Mouse (Mus musculus) small intestine, adult 2 months (tissue): ENCODE measurements around the gene Cmtm8. TPM values are rescaled to one million over a fixed set of nuclear protein-coding genes. Genes with fewer than 3 reads are reported as not detected.

Experiments
- H3K27ac ChIP-seq: fragments of 200-500 bp; 2 replicates; pipeline ENCODE4 v1.5.1; 2012; ENCODE audit warnings: low read depth, low read length, control low read depth, inconsistent platforms; ENCODE audit not compliant: insufficient read depth
- H3K27me3 ChIP-seq: fragments of 200-500 bp; 2 replicates; pipeline ENCODE4 v1.6.1; 2012; ENCODE audit warnings: mild to moderate bottlenecking, moderate library complexity, low read length, inconsistent platforms; ENCODE audit not compliant: control insufficient read depth, insufficient read depth
- H3K36me3 ChIP-seq: fragments of 200-500 bp; 2 replicates; pipeline ENCODE4 v1.6.1; 2012; ENCODE audit warnings: mild to moderate bottlenecking, low read length, control low read depth, inconsistent platforms; ENCODE audit not compliant: control insufficient read depth, insufficient read depth
- H3K4me1 ChIP-seq: fragments of 200-500 bp; 2 replicates; pipeline ENCODE4 v1.6.1; 2012; ENCODE audit warnings: low read length, inconsistent platforms, mixed read lengths; ENCODE audit not compliant: control insufficient read depth, insufficient read depth, insufficient read length
- H3K4me3 ChIP-seq: fragments of 200-500 bp; 2 replicates; pipeline ENCODE4 v1.5.1; 2012; ENCODE audit warnings: low read depth, mild to moderate bottlenecking, control low read depth, inconsistent platforms, low read length, moderate library complexity
- CTCF ChIP-seq: fragments of 200-500 bp; IDR thresholded peaks from 2 replicates; pipeline ENCODE4 v1.5.1; 2012; ENCODE audit warnings: low read depth, mild to moderate bottlenecking, control low read depth, inconsistent platforms, low read length, moderate library complexity, mixed read lengths; ENCODE audit not compliant: insufficient replicate concordance, insufficient read length; ENCODE audit errors: extremely low read depth
- POLR2A ChIP-seq: fragments of 200-500 bp; IDR thresholded peaks from 2 replicates; pipeline ENCODE4 v1.6.1; 2012; ENCODE audit warnings: low read depth, mild to moderate bottlenecking, control low read depth, inconsistent platforms, low read length, moderate library complexity
- WGBS: fragments of 180-500 bp; shearing (Covaris S2); methylation state at CpG from one replicate; pipeline ENCODE4 v1.1.7; 2018; 5-methylcytosine and 5-hydroxymethylcytosine counted together
- polyA plus RNA-seq: library from polyadenylated mRNA; depleted of rRNA; stranded (reverse); fragments of >200 nt; gene quantifications from 2 replicates; pipeline ENCODE4 v1.2.3, GENCODE M21; 2012

Cmtm8 gene
- polyA plus RNA-seq, 1 experiment = 2.9 TPM

DNA sequence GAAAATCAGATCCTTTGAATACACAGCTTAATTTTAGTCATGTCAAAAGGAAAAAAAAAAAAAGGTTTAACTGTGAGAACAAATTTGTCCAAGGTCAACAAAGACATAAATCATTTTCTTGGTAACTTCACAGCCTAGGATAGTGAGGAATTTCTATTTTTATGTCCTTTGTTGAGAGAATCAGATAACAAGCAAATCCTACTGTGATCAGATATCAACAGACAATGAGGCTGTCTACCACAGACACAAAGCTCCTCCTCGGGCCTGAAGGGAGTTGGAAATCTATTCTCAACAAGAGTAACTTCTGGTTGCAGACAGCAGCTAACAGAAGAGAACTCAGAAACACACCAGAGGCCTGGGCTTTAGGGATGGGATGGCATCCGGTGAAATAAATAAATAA lies 38.0 kb upstream of the Cmtm8 start:
- Histone ChIP-seq H3K36me3 (no peaks in the 10 kb centered on the region), H3K4me3 (no peak overlapping the region), H3K4me1 (no peaks in the 10 kb centered on the region), H3K27ac (no peak overlapping the region), H3K27me3 (no peaks in the 10 kb centered on the region)
- 59% methylated on average over 2 of the region's 2 CpGs for WGBS
- TF ChIP-seq POLR2A (no peak), CTCF (no peak)

DNA sequence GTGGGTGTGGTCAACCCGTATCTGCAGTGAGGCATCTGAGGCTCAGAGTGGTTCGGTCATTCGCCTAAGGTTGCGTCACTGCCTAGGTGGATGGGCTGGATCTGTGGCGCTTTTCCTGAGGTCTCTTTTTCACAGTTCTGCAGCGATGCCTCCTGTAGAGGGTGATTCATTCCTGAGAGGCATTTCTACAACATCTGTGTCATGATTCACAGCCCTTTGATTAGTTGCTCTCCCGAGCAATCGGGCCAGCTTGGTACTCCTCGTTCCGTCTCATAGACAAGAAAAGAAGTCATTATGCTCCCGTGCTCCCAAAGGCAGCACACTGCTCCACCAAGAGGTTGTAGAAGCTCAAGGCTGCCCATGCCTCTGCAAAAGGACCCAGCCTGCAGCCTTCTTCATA lies 11.4 kb upstream of the Cmtm8 start:
- Histone ChIP-seq H3K27me3 (no peaks in the 10 kb centered on the region), H3K4me3 (no peak overlapping the region), H3K4me1 (no peaks in the 10 kb centered on the region), H3K27ac (no peak overlapping the region), H3K36me3 (no peaks in the 10 kb centered on the region)
- 43% methylated on average over 11 of the region's 11 CpGs for WGBS
- TF ChIP-seq POLR2A (no peak), CTCF (no peak)

DNA sequence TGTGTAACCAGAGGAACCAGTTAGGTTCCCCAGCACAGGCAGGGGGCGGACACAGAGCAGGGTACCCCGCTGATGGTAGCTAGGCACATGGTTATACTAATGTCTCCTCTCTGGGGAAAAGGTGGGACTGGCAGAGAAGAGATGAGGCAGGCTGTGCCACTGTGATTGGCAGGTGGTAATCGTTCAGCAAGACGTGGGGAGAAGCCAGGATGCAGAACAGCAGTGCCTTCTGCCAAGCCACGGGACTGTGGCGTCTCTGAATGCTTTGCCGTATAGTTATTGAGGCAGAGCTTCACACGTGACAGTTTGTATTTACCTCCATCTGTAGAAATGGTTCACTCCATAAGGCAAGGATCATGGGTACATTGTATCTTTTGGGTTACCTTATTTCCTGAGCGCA lies 10.7 kb upstream of the Cmtm8 start:
- 53% methylated on average over 9 of the region's 9 CpGs for WGBS
- Histone ChIP-seq H3K4me1 (no peaks in the 10 kb centered on the region), H3K4me3 (no peak overlapping the region), H3K27me3 (no peaks in the 10 kb centered on the region), H3K36me3 (no peaks in the 10 kb centered on the region), H3K27ac (no peak overlapping the region)
- TF ChIP-seq CTCF = no peak
- no peak for TF ChIP-seq POLR2A

DNA sequence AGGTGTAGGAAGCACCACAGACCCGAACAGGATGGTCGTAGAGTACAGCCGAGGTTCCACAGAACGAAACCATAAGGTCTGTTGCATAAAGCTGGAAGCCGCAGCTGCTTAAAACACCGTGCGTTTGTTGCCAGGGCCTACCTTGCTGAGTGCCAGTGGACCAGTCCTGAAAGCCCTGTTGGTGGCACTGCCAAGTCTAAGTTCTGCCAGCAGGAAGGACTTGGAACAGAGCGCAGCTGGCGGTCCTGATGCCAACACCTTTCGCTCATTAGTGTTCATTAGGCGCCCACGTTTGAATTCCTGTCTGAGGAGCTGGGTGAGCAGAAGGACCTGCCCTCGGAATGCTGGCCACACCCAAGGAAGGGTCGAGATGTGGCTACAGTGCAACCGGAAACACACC lies 9.4 kb upstream of the Cmtm8 start:
- no peak for TF ChIP-seq POLR2A
- no peak for TF ChIP-seq CTCF
- H3K4me3 ChIP-seq = no peak overlapping the region
- no peaks in the 10 kb centered on the region for H3K27me3 ChIP-seq
- no peak overlapping the region for H3K27ac ChIP-seq
- H3K36me3 ChIP-seq = no peaks in the 10 kb centered on the region
- no peaks in the 10 kb centered on the region for H3K4me1 ChIP-seq
- WGBS = 57% methylated on average over 15 of the region's 15 CpGs

DNA sequence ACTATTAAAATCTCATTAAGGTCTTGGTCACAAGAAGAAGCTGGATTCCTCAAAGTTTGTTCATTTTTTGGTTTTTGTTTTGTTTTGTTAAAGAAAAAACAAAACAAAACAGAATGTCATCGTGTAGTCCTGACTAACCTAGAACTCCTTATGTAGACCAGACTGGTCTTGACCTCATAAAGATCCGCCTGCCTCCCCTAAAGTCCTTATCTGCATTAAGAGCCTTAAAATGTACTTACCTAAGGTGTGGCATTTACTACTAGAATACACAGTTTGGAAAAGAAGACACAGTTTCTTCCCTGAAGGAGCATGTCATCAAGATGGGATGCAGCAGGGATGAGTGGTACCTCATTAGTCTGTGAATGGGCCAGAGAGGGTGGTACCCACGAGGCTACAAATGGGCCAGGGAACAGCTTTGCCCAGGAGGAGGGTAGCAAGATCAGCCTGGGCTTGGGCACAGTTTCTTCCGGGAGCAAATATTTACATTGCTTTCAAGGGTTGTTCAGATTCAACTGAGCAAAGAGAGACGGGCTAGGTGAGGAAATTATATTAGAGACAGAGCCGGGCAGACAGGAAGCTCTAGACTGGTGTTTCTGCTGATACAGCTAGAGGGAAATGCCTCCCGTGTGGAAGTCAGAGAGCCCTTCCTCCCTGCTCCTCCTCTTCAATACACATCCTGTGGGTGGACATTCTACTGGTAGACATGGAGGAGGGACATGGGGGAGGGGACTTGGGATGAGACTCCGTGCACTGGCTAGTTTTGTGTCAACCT lies 7.6 kb upstream of the Cmtm8 start:
- Histone ChIP-seq H3K4me1 (no peaks in the 10 kb centered on the region), H3K4me3 (no peak overlapping the region), H3K27me3 (no peaks in the 10 kb centered on the region), H3K27ac (no peak overlapping the region), H3K36me3 (no peaks in the 10 kb centered on the region)
- WGBS = 14% methylated on average over 8 of the region's 8 CpGs
- TF ChIP-seq POLR2A (no peak), CTCF (no peak)

DNA sequence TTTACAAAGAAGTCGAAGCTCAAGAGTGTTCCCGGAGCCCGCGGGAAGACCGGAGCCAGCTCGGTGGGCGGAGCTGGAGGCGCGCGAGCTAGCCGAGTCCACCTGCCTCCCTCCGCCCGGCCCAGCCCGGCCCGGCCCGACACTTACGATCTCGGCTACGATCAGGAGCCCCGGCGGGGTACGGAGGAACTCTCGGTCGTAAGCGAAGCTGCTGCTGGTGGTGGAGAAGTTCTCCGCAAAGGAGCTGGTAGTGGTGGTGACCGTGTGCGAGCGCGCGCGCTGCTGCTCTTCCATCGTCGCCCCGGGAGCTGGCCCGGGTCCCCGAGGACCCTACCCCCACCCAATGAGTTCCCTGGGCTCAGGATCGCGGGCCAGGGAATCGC lies 331 bp downstream of the Cmtm8 start:
- no peak for TF ChIP-seq POLR2A
- no peak for TF ChIP-seq CTCF
- H3K4me1 ChIP-seq = peaks cover 7% of the 10 kb centered on the region; the same call in 1 of the 2 replicates
- H3K36me3 ChIP-seq = no peaks in the 10 kb centered on the region
- H3K4me3 ChIP-seq = peak overlapping the region; percentile 68
- H3K27me3 ChIP-seq = peaks cover 8% of the 10 kb centered on the region
- under 1% methylated on average over 40 of the region's 40 CpGs for WGBS
- no peak overlapping the region for H3K27ac ChIP-seq

DNA sequence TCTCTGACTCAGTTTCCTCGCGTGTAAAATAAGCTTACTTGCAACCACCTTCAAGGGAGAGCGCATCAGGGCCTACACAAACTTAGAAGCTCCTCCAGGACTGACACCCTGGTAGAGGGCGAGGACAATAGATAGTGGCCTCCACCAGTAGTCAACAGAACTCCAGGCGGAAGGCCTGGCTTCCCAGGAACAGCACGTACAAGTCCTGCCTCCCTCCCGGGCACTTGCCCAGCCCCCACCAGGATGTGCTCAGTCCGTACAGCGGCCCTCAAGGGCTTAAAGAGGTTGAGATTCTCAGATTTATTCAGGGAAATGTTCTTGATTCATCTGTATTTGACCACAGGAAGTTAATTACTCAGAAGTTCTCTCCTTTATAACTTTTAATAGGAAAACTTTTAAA lies 1.1 kb downstream of the Cmtm8 start:
- H3K36me3 ChIP-seq = no peaks in the 10 kb centered on the region
- WGBS = 67% methylated on average over 9 of the region's 9 CpGs

More for the DNA sequence above, 1.1 kb downstream of the Cmtm8 start:
- Histone ChIP-seq H3K27ac (no peak overlapping the region), H3K4me1 (peaks cover 7% of the 10 kb centered on the region; the same call in 1 of the 2 replicates), H3K27me3 (peaks cover 8% of the 10 kb centered on the region), H3K4me3 (no peak overlapping the region)
- TF ChIP-seq CTCF = no peak
- TF ChIP-seq POLR2A = no peak
